Mouse (Mus musculus) G1E (cell line): Measurements from ENCODE around the gene Gm11027.

ENCODE experiments used
- CTCF ChIP-seq: IDR thresholded peaks from 2 replicates; pipeline ENCODE4 v1.5.1; 2012; ENCODE audit warnings: low read depth, low read length, inconsistent platforms, mixed read lengths
- GATA1 ChIP-seq: IDR thresholded peaks from 2 replicates; pipeline ENCODE4 v1.6.1; 2012; ENCODE audit warnings: borderline replicate concordance, low read length, inconsistent platforms, mixed read lengths
- POLR2AphosphoS5 ChIP-seq: IDR thresholded peaks from 2 replicates; pipeline ENCODE4 v1.6.1; 2012; ENCODE audit warnings: low read depth, low read length, inconsistent platforms; ENCODE audit not compliant: insufficient replicate concordance
- TAL1 ChIP-seq: conservative IDR thresholded peaks from 2 replicates; pipeline ENCODE4 v1.6.1; 2012; ENCODE audit warnings: low read depth, low read length, inconsistent platforms, mixed read lengths

DNA sequence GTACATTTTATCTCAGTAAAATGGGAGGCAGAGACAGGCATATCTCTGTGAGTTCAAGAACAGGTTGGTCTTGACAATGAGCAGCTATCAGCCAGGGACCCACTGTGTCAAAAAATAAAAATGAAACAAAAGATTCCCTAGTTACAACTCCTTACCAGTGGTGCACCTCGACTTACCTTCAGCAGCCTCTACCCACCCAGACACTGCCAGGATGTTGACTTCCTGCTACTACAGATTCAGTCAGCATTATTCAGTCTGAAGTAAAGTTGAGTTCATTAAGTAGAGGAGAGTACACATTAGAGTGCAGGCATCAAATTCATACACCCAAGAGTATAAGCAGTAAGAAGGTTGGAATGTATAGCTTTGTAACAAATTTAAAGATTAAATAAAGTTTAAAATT, 38.6 kb downstream of the Gm11027 start:
- no peak for TF ChIP-seq TAL1
- no peak for TF ChIP-seq GATA1
- TF ChIP-seq CTCF, result no peak
- no peak for TF ChIP-seq POLR2AphosphoS5
